Mouse (Mus musculus) midbrain, embryonic 16.5 days (tissue): ENCODE results near the gene Vash2. TPM values are rescaled to one million over a fixed set of nuclear protein-coding genes. Genes with fewer than 3 reads are reported as not detected.

Experiments used
- ATAC-seq: fragments of 200-750 bp; cut with Nextera tagmentation; 2 replicates; pipeline ENCODE4 v1.8.0; 2017; ENCODE audit warnings: moderate TSS enrichment
- H3K27ac ChIP-seq: fragments of 300-500 bp; sonication (generic); 2 replicates; pipeline ENCODE4 v1.5.1; 2014; ENCODE audit warnings: mild to moderate bottlenecking, low read length, mixed read lengths
- H3K27me3 ChIP-seq: fragments of 300-500 bp; sonication (generic); 2 replicates; pipeline ENCODE4 v1.6.1; 2014; ENCODE audit warnings: low read depth, low read length, mixed read lengths; ENCODE audit not compliant: control insufficient read depth, insufficient read depth
- H3K36me3 ChIP-seq: fragments of 300-500 bp; sonication (generic); 2 replicates; pipeline ENCODE4 v1.6.1; 2014; ENCODE audit warnings: mild to moderate bottlenecking, low read length, moderate library complexity, mixed read lengths; ENCODE audit not compliant: control insufficient read depth, insufficient read depth
- H3K4me1 ChIP-seq: fragments of 300-500 bp; sonication (generic); 2 replicates; pipeline ENCODE4 v1.6.1; 2014; ENCODE audit warnings: mild to moderate bottlenecking, low read length, mixed read lengths; ENCODE audit not compliant: control insufficient read depth, insufficient read depth
- H3K4me2 ChIP-seq: fragments of 300-500 bp; sonication (generic); 2 replicates; pipeline ENCODE4 v1.6.1; 2014; ENCODE audit warnings: mild to moderate bottlenecking, low read length, mixed read lengths
- H3K4me3 ChIP-seq: fragments of 300-500 bp; sonication (generic); 2 replicates; pipeline ENCODE4 v1.5.1; 2014; ENCODE audit warnings: low read depth, mild to moderate bottlenecking, low read length, moderate library complexity, mixed read lengths
- H3K9ac ChIP-seq: fragments of 300-500 bp; sonication (generic); 2 replicates; pipeline ENCODE4 v1.6.1; 2014; ENCODE audit warnings: low read depth, low read length, mixed read lengths
- H3K9me3 ChIP-seq: fragments of 300-500 bp; sonication (generic); replicated peaks from 2 replicates; pipeline ENCODE4 v1.6.1; 2014; ENCODE audit warnings: mild to moderate bottlenecking, low read length, mixed read lengths; ENCODE audit not compliant: control insufficient read depth, poor library complexity, severe bottlenecking
- WGBS: fragments of 180-500 bp; shearing (Covaris S2); extraction: QIAGEN DNeasy Blood & Tissue Kit; methylation state at CpG from one replicate; pipeline ENCODE4 v1.1.7; 2014; 5-methylcytosine and 5-hydroxymethylcytosine counted together
- polyA plus RNA-seq: library from polyadenylated mRNA; unstranded; fragments of >200 nt; fragmentation: Nextera tagmentation; extraction: Ambion mirVana; gene quantifications from 2 replicates; pipeline ENCODE4 v1.2.1, GENCODE M21; 2015

The Vash2 gene
- polyA plus RNA-seq, 1 experiment from 2014 or later, result 83.8 TPM

DNA sequence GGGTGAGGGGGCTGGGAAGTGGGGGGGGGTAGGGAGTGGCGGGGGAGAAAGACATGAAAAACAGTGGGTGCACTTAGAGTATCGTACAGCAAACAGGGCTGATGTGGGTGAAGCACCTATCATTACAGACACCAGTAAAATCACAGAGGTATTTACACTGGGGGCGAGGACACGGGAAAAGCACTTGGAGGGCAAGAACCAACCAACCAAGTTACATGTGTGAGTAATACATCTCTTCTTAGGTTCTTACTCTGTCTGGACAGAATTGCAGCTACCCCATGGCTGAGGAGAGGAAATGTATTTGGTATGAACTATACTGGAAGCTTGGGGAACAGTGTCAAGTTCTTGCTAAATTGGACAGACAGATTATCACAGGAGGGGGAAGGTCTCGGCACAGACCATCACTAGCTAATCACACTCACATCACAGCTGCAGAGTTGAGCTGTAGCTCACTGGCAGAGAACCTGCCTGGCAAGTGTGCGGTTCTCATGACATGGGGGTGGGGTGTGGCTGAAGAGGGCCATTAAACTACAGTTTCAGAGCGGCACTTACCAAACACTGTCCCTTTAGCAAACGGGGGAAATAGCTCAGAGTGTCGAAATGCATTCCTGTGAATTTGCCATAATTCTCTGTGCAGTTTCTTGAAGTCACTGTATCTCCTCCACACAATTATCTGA lies 80.1 kb downstream of the Vash2 start:
- H3K4me3 ChIP-seq, result no peak overlapping the region

DNA sequence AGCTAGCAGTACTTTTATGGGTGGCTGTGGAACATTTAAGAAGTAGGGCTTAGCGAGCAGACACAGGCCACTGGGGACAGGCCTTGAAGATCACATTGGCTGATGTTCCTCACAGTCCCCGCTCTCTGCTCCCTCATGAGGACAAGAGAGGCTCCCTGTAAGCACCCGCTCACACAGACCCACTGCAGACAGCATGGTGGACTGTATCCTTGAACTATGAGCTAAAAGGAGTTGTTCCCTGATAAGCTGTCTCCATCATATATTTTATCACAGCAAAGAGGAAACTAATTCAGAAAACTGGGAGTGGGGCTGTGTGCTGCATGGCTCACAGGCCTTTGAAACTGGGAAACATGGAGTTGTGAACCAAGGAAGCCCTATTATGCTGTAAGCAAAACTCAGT lies 80.9 kb downstream of the Vash2 start:
- H3K4me1 ChIP-seq, result no peaks in the 10 kb centered on the region
- H3K36me3 ChIP-seq, result peaks cover 20% of the 10 kb centered on the region; the same call in 1 of the 2 replicates
- H3K27me3 ChIP-seq, result no peaks in the 10 kb centered on the region
- 92% methylated on average over 3 of the region's 3 CpGs for WGBS
- H3K27ac ChIP-seq, result no peak overlapping the region
- no peak for ATAC-seq
- H3K4me3 ChIP-seq, result no peak overlapping the region
- no peaks in the 10 kb centered on the region for H3K9me3 ChIP-seq
- no peak overlapping the region for H3K9ac ChIP-seq
- H3K4me2 ChIP-seq, result no peak overlapping the region

More for the DNA sequence above, 80.1 kb downstream of the Vash2 start:
- Histone ChIP-seq H3K9ac (no peak overlapping the region), H3K9me3 (no peaks in the 10 kb centered on the region), H3K27ac (no peak overlapping the region), H3K36me3 (peaks cover 24% of the 10 kb centered on the region; the same call in 1 of the 2 replicates), H3K27me3 (no peaks in the 10 kb centered on the region), H3K4me1 (no peaks in the 10 kb centered on the region), H3K4me2 (no peak overlapping the region)
- WGBS, result 94% methylated on average over 9 of the region's 9 CpGs
- ATAC-seq, result no peak

Other genes starting within 250 kb of the Vash2 start
- gene Rps6kc1, start 67.5 kb downstream of the Vash2 start, polyA plus RNA-seq, result 32.7 and 34.8 TPM in 2 replicates
- gene Angel2, start 54.2 kb downstream of the Vash2 start, polyA plus RNA-seq, result 49.0 and 50.4 TPM in 2 replicates
- 7.8 and 7.9 TPM in 2 replicates for gene Flvcr1, start 46.9 kb upstream of the Vash2 start, polyA plus RNA-seq
- gene Spata45, start 57.3 kb upstream of the Vash2 start, polyA plus RNA-seq, result not detected in 2 replicates
- 14.1 and 16.7 TPM in 2 replicates for gene Tatdn3, start 83.6 kb upstream of the Vash2 start, polyA plus RNA-seq
- 2.4 and 3.2 TPM in 2 replicates for gene Nsl1, start 83.7 kb upstream of the Vash2 start, polyA plus RNA-seq
- 0.80 and 1.6 TPM in 2 replicates for gene Batf3, start 118.6 kb upstream of the Vash2 start, polyA plus RNA-seq
- gene Fam71a, start 185.5 kb upstream of the Vash2 start, polyA plus RNA-seq, result not detected in 2 replicates
- 1.2 and 1.6 TPM in 2 replicates for gene Atf3, start 238.7 kb upstream of the Vash2 start, polyA plus RNA-seq